ENCODE assay signal across 8 mouse cellular contexts in the genomic region with DNA sequence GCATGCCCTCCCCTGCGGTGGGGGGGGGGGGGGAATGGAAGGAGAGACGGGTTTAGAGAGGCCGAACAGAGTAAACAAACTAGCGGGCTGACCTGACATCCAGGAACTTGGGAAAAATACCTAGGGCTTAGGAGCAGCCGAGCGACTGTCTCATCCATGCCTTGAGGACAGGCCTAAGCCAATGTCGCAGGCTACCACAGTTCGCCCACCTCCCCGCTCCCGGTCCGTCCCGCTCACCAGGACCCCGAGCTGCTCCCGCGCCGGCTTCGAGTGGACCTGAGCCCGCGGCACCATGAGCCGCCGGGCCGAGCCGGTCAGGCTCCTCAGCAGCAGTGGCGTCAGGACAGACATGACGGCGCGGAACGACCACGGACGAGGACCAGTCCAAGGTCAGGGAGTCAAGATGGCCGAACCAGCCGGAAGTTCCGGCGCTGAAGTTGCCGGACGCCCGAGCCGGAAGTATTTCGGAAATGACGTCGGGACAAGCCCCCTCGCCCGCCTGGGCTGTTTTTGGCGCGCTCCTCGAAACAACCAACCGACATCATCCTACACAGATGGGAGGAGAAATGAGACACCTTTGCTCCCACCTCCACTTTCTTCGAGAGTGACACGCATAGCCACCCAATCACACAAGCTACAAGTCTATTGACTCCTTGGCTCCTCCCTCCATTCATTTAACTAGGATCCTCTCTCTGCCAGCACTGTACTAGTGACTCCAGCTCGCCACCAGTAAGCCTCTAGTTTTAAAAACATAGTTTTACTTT. TPM values are rescaled to one million over a fixed set of nuclear protein-coding genes. Genes with fewer than 3 reads are reported as not detected.
DNase-seq lines count a peak whose midpoint lies in the region; ATAC-seq lines count a peak whose summit lies in the region.

A gene (minus strand): TSS at position 455 of the 764 bp plus-strand sequence.

- peak; percentile 97 for ATAC-seq in hindbrain, embryonic 15.5 days (ENCODE audit: low FRiP score, low read depth)

- WGBS in hindbrain, embryonic 15.5 days: under 1% methylated on average over 50 of the region's 50 CpGs

- DNase-seq in T-cell, adult 2 months (ENCODE audit: low spot score): peak; percentile 94
- peak; percentile 96 to 97 for DNase-seq in cerebellum, postnatal 36 days
- peak; percentile 97 to 98 for DNase-seq in frontal cortex, postnatal 36 days (ENCODE audit: low spot score in 2 of 2)
- peak; percentile 95 for DNase-seq in left cerebral cortex, adult 11 months (ENCODE audit: low spot score)
- DNase-seq in lung, postnatal 4 days: peak; percentile 97 to 98
- peak; percentile 96 for DNase-seq in retina, postnatal 7 days (ENCODE audit: low read depth, low spot score)
- peak; percentile 84 for DNase-seq in urinary bladder, adult 2 months (ENCODE audit: low spot score)

- H3K27me3 ChIP-seq in hindbrain, embryonic 15.5 days: no peaks in the 10 kb centered on the region

- H3K4me1 ChIP-seq in hindbrain, embryonic 15.5 days (replicated peaks): peaks cover 36% of the 10 kb centered on the region

- peak within 1 kb of the TSS; percentile 72 for H3K4me2 ChIP-seq in hindbrain, embryonic 15.5 days

- H3K9ac ChIP-seq in hindbrain, embryonic 15.5 days: peak within 1 kb of the TSS; percentile 86

- peak within 1 kb of the TSS; percentile 87 for H3K4me3 ChIP-seq in hindbrain, embryonic 15.5 days

- peak within 1 kb of the TSS; percentile 94 for H3K27ac ChIP-seq in hindbrain, embryonic 15.5 days (replicated peaks)

- H3K9me3 ChIP-seq in hindbrain, embryonic 15.5 days: no peaks in the 10 kb centered on the region

- peaks cover 25% of the 10 kb centered on the region for H3K36me3 ChIP-seq in hindbrain, embryonic 15.5 days

RNA-seq across cellular contexts. Expression of the gene that starts here (rescaled TPM):
- polyA plus RNA-seq in hindbrain, embryonic 15.5 days (2015; fragmentation: Nextera tagmentation; extraction: Ambion mirVana): 1,050 and 1,125 TPM in 2 replicates
- 508 and 528 TPM in 2 replicates for polyA plus RNA-seq in urinary bladder, adult 2 months (2012; rRNA removed)

Comparison
In these comparisons a context has a peak if more than half of its experiments do, and no peak if none do; other contexts are left out.
1. Peak in every context shown above with its lines: DNase-seq, ATAC-seq, H3K4me3 ChIP-seq and H3K27ac ChIP-seq.